Mouse (Mus musculus) thymus, postnatal 25 days (tissue): ENCODE data around the gene Gm11563.
"Not testable (repeated sequence)": the region's sequence is repeated elsewhere in the genome, so short reads cannot be mapped to it uniquely, and the experiment has no call there.

Source experiments
- DNase-seq: peaks from one replicate; pipeline ENCODE4 v3.0.0; 2022

Gene Gm11563

GRCm38 (mm10) chr11:99658467-99659010 is at the start of gene Gm11563:
Gene Gm11563, minus strand, starts transcription at chr11:99658960.
- not testable (repeated sequence) for DNase-seq

- DNase-seq, result no peak
Measured at GRCm38 (mm10) chr11:99690463-99690862, 31.7 kb upstream of the Gm11563 start, which contains the start of gene Gm14190. Gene Gm14190, minus strand, starts transcription at chr11:99690740.

- DNase-seq, result not testable (repeated sequence)
Measured at GRCm38 (mm10) chr11:99685235-99685634, 26.5 kb upstream of the Gm11563 start.

GRCm38 (mm10) chr11:99683481-99683880 is 24.7 kb upstream of the Gm11563 start:
- DNase-seq, result no peak

GRCm38 (mm10) chr11:99665860-99666259 is 7.1 kb upstream of the Gm11563 start, which contains the start of gene Krtap4-6:
Gene Krtap4-6, minus strand, starts transcription at chr11:99665960.
- DNase-seq, result no peak

GRCm38 (mm10) chr11:99662802-99663201 is 4.0 kb upstream of the Gm11563 start:
- DNase-seq, result no peak

GRCm38 (mm10) chr11:99659256-99659655 is 496 bp upstream of the Gm11563 start:
- DNase-seq, result no peak

GRCm38 (mm10) chr11:99657051-99657450 is 1.7 kb downstream of the Gm11563 start:
- DNase-seq, result no peak

- no peak for DNase-seq
Measured at GRCm38 (mm10) chr11:99650136-99650535, 8.6 kb downstream of the Gm11563 start, which contains the start of gene Gm11555. Gene Gm11555, minus strand, starts transcription at chr11:99650236.

- no peak for DNase-seq
Measured at GRCm38 (mm10) chr11:99646444-99646843, 12.3 kb downstream of the Gm11563 start.

- no peak for DNase-seq
Measured at GRCm38 (mm10) chr11:99644351-99644750, 14.4 kb downstream of the Gm11563 start.

GRCm38 (mm10) chr11:99643635-99644139 is 15.1 kb downstream of the Gm11563 start, which contains the start of gene Krtap4-7:
Gene Krtap4-7, minus strand, starts transcription at chr11:99644089.
- DNase-seq, result not testable (repeated sequence)

- no peak for DNase-seq
Measured at GRCm38 (mm10) chr11:99640926-99641325, 17.8 kb downstream of the Gm11563 start.

- no peak for DNase-seq
Measured at GRCm38 (mm10) chr11:99637086-99637485, 21.7 kb downstream of the Gm11563 start.

- no peak for DNase-seq
Measured at GRCm38 (mm10) chr11:99634653-99635134, 24.1 kb downstream of the Gm11563 start, which contains the start of gene Krtap4-2. Gene Krtap4-2, minus strand, starts transcription at chr11:99635084.

- DNase-seq, result no peak
Measured at GRCm38 (mm10) chr11:99633293-99633692, 25.5 kb downstream of the Gm11563 start.

- DNase-seq, result no peak
Measured at GRCm38 (mm10) chr11:99630890-99631289, 27.9 kb downstream of the Gm11563 start.

- no peak for DNase-seq
Measured at GRCm38 (mm10) chr11:99628138-99628537, 30.6 kb downstream of the Gm11563 start, which contains the start of gene Krtap4-1. Gene Krtap4-1, minus strand, starts transcription at chr11:99628238.

GRCm38 (mm10) chr11:99620335-99620734 is 38.4 kb downstream of the Gm11563 start, which contains the start of gene Gm11562:
Gene Gm11562, minus strand, starts transcription at chr11:99620435.
- DNase-seq, result no peak

GRCm38 (mm10) chr11:99614796-99615363 is 43.9 kb downstream of the Gm11563 start, which contains the start of gene Krtap2-4:
Gene Krtap2-4, minus strand, starts transcription at chr11:99614846.
- no peak for DNase-seq

GRCm38 (mm10) chr11:99610089-99610488 is 48.7 kb downstream of the Gm11563 start, which contains the start of gene Gm11937:
Gene Gm11937, minus strand, starts transcription at chr11:99610189.
- DNase-seq, result not testable (repeated sequence)

GRCm38 (mm10) chr11:99609126-99609525 is 49.6 kb downstream of the Gm11563 start:
- DNase-seq, result no peak
